Mouse (Mus musculus): Measurements from ENCODE around the gene Asap2.

GRCm38 (mm10) chr12:21165157-21165556 lies 174.9 kb downstream of the Asap2 start:
- TF ChIP-seq CTCF (IDR thresholded peaks at IDR 0.05; ENCODE audit: low read depth) (no peak), EP300 (IDR thresholded peaks at IDR 0.05; ENCODE audit: low read depth) (no peak)
